Mouse (Mus musculus): ENCODE measurements around the gene Wdr95. TPM values are rescaled to one million over a fixed set of nuclear protein-coding genes. Genes with fewer than 3 reads are reported as not detected.

Gene Wdr95
- total RNA-seq (2021), result not detected

- intact Hi-C loops (cut with DNase I), result loop anchor here (5.0 to 10.0 kb wide), 2 partner anchors 343 to 521 kb away; partner anchors contain the start of genes Hmgb1 and Uspl1
- DNase-seq, result peak in 1 of 2 experiments; percentile 19
Observed at GRCm38 (mm10) chr5:149527999-149528729, at the start of gene Wdr95. Gene Wdr95 (plus strand): TSS chr5:149528679.

- intact Hi-C loops (cut with DNase I), result no loop called here
Observed at GRCm38 (mm10) chr5:149481920-149482319, 46.6 kb upstream of the Wdr95 start.

GRCm38 (mm10) chr5:149483321-149484052 lies 45.0 kb upstream of the Wdr95 start:
- no peak for DNase-seq
- intact Hi-C loops (cut with DNase I), result no loop called here

More at GRCm38 (mm10) chr5:149481920-149482319, 46.6 kb upstream of the Wdr95 start:
- DNase-seq, result no peak

- intact Hi-C loops (cut with DNase I), result no loop called here
- no peak for DNase-seq
Observed at GRCm38 (mm10) chr5:149484270-149484669, 44.2 kb upstream of the Wdr95 start.

GRCm38 (mm10) chr5:149485447-149485846 lies 43.0 kb upstream of the Wdr95 start:
- intact Hi-C loops (cut with DNase I), result no loop called here
- DNase-seq, result no peak

- intact Hi-C loops (cut with DNase I), result no loop called here
- DNase-seq, result peak in 1 of 2 experiments; percentile 20
Observed at GRCm38 (mm10) chr5:149488360-149489021, 40.0 kb upstream of the Wdr95 start.

- intact Hi-C loops (cut with DNase I), result no loop called here
- DNase-seq, result no peak
Observed at GRCm38 (mm10) chr5:149489136-149489535, 39.3 kb upstream of the Wdr95 start.

- DNase-seq, result no peak
- intact Hi-C loops (cut with DNase I), result no loop called here
Observed at GRCm38 (mm10) chr5:149490275-149490674, 38.2 kb upstream of the Wdr95 start.

- intact Hi-C loops (cut with DNase I), result no loop called here
- no peak for DNase-seq
Observed at GRCm38 (mm10) chr5:149495655-149496054, 32.8 kb upstream of the Wdr95 start.

GRCm38 (mm10) chr5:149496401-149497066 lies 31.9 kb upstream of the Wdr95 start:
- intact Hi-C loops (cut with DNase I), result no loop called here

GRCm38 (mm10) chr5:149499936-149500335 lies 28.5 kb upstream of the Wdr95 start:
- intact Hi-C loops (cut with DNase I), result no loop called here
- DNase-seq, result no peak

More at GRCm38 (mm10) chr5:149496401-149497066, 31.9 kb upstream of the Wdr95 start:
- no peak for DNase-seq

GRCm38 (mm10) chr5:149503423-149504175 lies 24.9 kb upstream of the Wdr95 start:
- DNase-seq, result no peak
- intact Hi-C loops (cut with DNase I), result no loop called here

GRCm38 (mm10) chr5:149504985-149505384 lies 23.5 kb upstream of the Wdr95 start:
- no peak for DNase-seq
- intact Hi-C loops (cut with DNase I), result no loop called here

GRCm38 (mm10) chr5:149506033-149506432 lies 22.4 kb upstream of the Wdr95 start:
- no peak for DNase-seq
- intact Hi-C loops (cut with DNase I), result no loop called here

- DNase-seq, result no peak
- intact Hi-C loops (cut with DNase I), result no loop called here
Observed at GRCm38 (mm10) chr5:149508094-149509029, 20.1 kb upstream of the Wdr95 start.

GRCm38 (mm10) chr5:149510323-149510722 lies 18.2 kb upstream of the Wdr95 start:
- intact Hi-C loops (cut with DNase I), result no loop called here
- no peak for DNase-seq

- intact Hi-C loops (cut with DNase I), result no loop called here
- DNase-seq, result no peak
Observed at GRCm38 (mm10) chr5:149512695-149513094, 15.8 kb upstream of the Wdr95 start.

GRCm38 (mm10) chr5:149513438-149514086 lies 14.9 kb upstream of the Wdr95 start:
- intact Hi-C loops (cut with DNase I), result no loop called here
- no peak for DNase-seq
